Mouse (Mus musculus) adrenal gland, postnatal 0 days (tissue): ENCODE measurements around the gene Gapvd1. TPM values are rescaled to one million over a fixed set of nuclear protein-coding genes. Genes with fewer than 3 reads are reported as not detected.

ENCODE experiments used
- polyA plus RNA-seq: library from polyadenylated mRNA; unstranded; fragments of >200 nt; fragmentation: Nextera tagmentation; extraction: Ambion mirVana; gene quantifications from 2 replicates; pipeline ENCODE4 v1.2.1, GENCODE M21; 2015

Gene Gapvd1
- 39.0 and 45.8 TPM in 2 replicates for polyA plus RNA-seq

GRCm38 (mm10) chr2:34754551-34755358 lies at the start of gene Gapvd1:
Gene Gapvd1 (minus strand): TSS chr2:34755232.

DNA sequence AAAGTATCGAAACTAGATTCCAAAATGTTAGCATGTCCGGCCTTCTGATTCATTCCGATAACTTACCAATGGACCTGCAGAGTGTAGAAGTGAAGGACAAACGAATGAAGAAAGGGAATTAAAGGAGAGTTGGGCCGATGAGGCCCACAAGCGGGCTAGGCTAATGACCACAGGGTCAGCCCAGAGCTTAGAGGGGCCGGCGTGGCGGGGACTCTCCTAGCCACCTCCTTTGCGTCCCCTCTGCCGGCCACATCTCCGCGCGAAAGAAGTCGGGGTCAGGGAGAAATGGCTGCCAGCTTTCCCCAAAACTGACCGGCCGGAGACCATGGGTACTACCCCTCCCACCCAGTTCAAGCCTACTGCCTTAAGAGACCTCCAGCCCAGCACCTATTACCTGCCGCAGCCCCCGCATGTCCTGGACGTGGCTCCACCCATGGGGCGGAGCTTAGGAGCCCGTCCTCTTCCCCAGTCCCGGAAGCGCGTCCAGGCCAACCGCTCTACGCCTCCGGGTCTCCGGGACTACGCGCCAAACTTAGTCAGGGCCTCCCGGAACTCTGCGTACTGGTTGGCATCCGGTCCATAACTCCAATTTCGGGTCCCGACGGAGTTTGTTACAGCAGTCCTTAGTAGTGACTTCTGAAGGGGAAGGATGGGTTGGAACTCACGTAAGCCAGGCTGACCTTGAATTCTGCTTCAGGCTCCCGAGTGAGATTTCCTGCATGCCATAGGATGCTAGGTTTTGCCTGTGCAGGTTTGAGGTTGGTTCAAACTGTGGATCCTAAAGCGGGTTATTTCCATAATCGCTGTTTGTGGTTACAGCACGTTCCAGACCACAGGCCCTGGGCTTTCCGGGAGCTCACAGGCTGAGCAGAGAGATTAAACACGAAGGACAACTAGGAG lies 44.6 kb upstream of the Gapvd1 start, which contains the start of gene Rabepk:
Gene Rabepk (minus strand): TSS at position 556 of the 900 bp plus-strand sequence.

GRCm38 (mm10) chr2:34771368-34772226 lies 16.6 kb upstream of the Gapvd1 start, which contains the start of gene Hspa5:
Gene Hspa5 (plus strand): TSS chr2:34771970.

Other genes starting within 250 kb of the Gapvd1 start
- 395 and 563 TPM in 2 replicates for gene Hspa5, start 16.7 kb upstream of the Gapvd1 start, polyA plus RNA-seq
- gene Rabepk, start 44.7 kb upstream of the Gapvd1 start, polyA plus RNA-seq = 41.5 and 42.2 TPM in 2 replicates
- 66.2 and 77.5 TPM in 2 replicates for gene Fbxw2, start 71.1 kb upstream of the Gapvd1 start, polyA plus RNA-seq
- gene Gm34653, start 77.8 kb upstream of the Gapvd1 start, polyA plus RNA-seq = 0.08 TPM in 1 of 2 replicates, not detected in the other
- gene Cutal, start 119.2 kb upstream of the Gapvd1 start, polyA plus RNA-seq = 0.63 and 1.4 TPM in 2 replicates
- gene Psmd5, start 119.7 kb upstream of the Gapvd1 start, polyA plus RNA-seq = 72.3 and 87.7 TPM in 2 replicates
- gene Phf19, start 158.8 kb upstream of the Gapvd1 start, polyA plus RNA-seq = 3.5 and 4.5 TPM in 2 replicates
- 4.4 and 5.2 TPM in 2 replicates for gene Traf1, start 206.5 kb upstream of the Gapvd1 start, polyA plus RNA-seq